Mouse (Mus musculus) hindbrain, embryonic 14.5 days (tissue): ENCODE data around the gene Oas3. TPM values are rescaled to one million over a fixed set of nuclear protein-coding genes. Genes with fewer than 3 reads are reported as not detected.

Source experiments
- ATAC-seq: fragments of 200-750 bp; cut with Nextera tagmentation; 2 replicates; pipeline ENCODE4 v1.8.0; 2017; ENCODE audit warnings: moderate number of reproducible peaks, mild to moderate bottlenecking, moderate TSS enrichment, moderate library complexity; ENCODE audit not compliant: low FRiP score
- DNase-seq: peaks from one replicate; pipeline ENCODE4 v3.0.0-alpha.2; 2015; ENCODE audit warnings: low spot score
- H3K27ac ChIP-seq: fragments of 300-500 bp; sonication (generic); 2 replicates; pipeline ENCODE4 v1.5.1; 2014; ENCODE audit warnings: mild to moderate bottlenecking, moderate library complexity
- H3K27me3 ChIP-seq: fragments of 300-500 bp; sonication (generic); 2 replicates; pipeline ENCODE4 v1.6.1; 2014; ENCODE audit warnings: mild to moderate bottlenecking, low read length, mixed read lengths; ENCODE audit not compliant: control insufficient read depth, insufficient read depth
- H3K36me3 ChIP-seq: fragments of 300-500 bp; sonication (generic); replicated peaks from 2 replicates; pipeline ENCODE4 v1.6.1; 2014; ENCODE audit not compliant: control insufficient read depth, insufficient read depth
- H3K4me1 ChIP-seq: fragments of 300-500 bp; sonication (generic); replicated peaks from 2 replicates; pipeline ENCODE4 v1.6.1; 2014; ENCODE audit warnings: antibody characterized with exemption, low read length, mixed read lengths; ENCODE audit not compliant: control insufficient read depth, insufficient read depth
- H3K4me2 ChIP-seq: fragments of 300-500 bp; sonication (generic); replicated peaks from 2 replicates; pipeline ENCODE4 v1.6.1; 2014; ENCODE audit warnings: mild to moderate bottlenecking, moderate library complexity
- H3K4me3 ChIP-seq: fragments of 300-500 bp; sonication (generic); replicated peaks from 2 replicates; pipeline ENCODE4 v1.5.1; 2014; ENCODE audit warnings: mild to moderate bottlenecking, low read length
- H3K9ac ChIP-seq: fragments of 300-500 bp; sonication (generic); 2 replicates; pipeline ENCODE4 v1.6.1; 2014
- H3K9me3 ChIP-seq: fragments of 300-500 bp; sonication (generic); 2 replicates; pipeline ENCODE4 v1.6.1; 2016; ENCODE audit warnings: low read length; ENCODE audit not compliant: control insufficient read depth
- WGBS: fragments of 180-500 bp; shearing (Covaris S2); extraction: QIAGEN DNeasy Blood & Tissue Kit; methylation state at CpG from one replicate; pipeline ENCODE4 v1.1.7; 2014; 5-methylcytosine and 5-hydroxymethylcytosine counted together
- polyA plus RNA-seq: library from polyadenylated mRNA; unstranded; fragments of >200 nt; fragmentation: Nextera tagmentation; extraction: Ambion mirVana; gene quantifications from 2 replicates; pipeline ENCODE4 v1.2.1, GENCODE M21; 2014

Oas3 gene
- polyA plus RNA-seq, 1 experiment from 2014 or later: 0.95 TPM

GRCm38 (mm10) chr5:120775287-120775985 lies 2.0 kb downstream of the Oas3 start:
- Histone ChIP-seq H3K9me3 (no peaks in the 10 kb centered on the region), H3K27ac (no peak overlapping the region), H3K4me2 (no peak overlapping the region), H3K9ac (no peak overlapping the region), H3K4me1 (no peaks in the 10 kb centered on the region), H3K4me3 (no peak overlapping the region), H3K27me3 (no peaks in the 10 kb centered on the region), H3K36me3 (no peaks in the 10 kb centered on the region)
- DNase-seq: no peak
- ATAC-seq: no peak
- WGBS: 88% methylated on average over 14 of the region's 14 CpGs

GRCm38 (mm10) chr5:120769396-120769795 lies 8.1 kb downstream of the Oas3 start:
- Histone ChIP-seq H3K9ac (no peak overlapping the region), H3K27me3 (no peaks in the 10 kb centered on the region), H3K9me3 (no peaks in the 10 kb centered on the region), H3K4me3 (no peak overlapping the region), H3K27ac (no peak overlapping the region), H3K36me3 (no peaks in the 10 kb centered on the region), H3K4me1 (no peaks in the 10 kb centered on the region), H3K4me2 (no peak overlapping the region)
- ATAC-seq: no peak
- DNase-seq: no peak
- 66% methylated on average over 3 of the region's 3 CpGs for WGBS

- 72% methylated on average over 8 of the region's 8 CpGs for WGBS
- DNase-seq (no peak), ATAC-seq (no peak)
Observed at GRCm38 (mm10) chr5:120765010-120765409, 12.5 kb downstream of the Oas3 start.

GRCm38 (mm10) chr5:120761901-120762300 lies 15.6 kb downstream of the Oas3 start:
- Histone ChIP-seq H3K4me3 (no peak overlapping the region), H3K27me3 (no peaks in the 10 kb centered on the region), H3K4me2 (peak overlapping the region; percentile 18; the same call in 1 of the 2 replicates), H3K36me3 (no peaks in the 10 kb centered on the region), H3K4me1 (no peaks in the 10 kb centered on the region), H3K9me3 (no peaks in the 10 kb centered on the region), H3K27ac (no peak overlapping the region), H3K9ac (no peak overlapping the region)
- DNase-seq: no peak
- whole genome bisulfite sequencing: 29% methylated on average over 6 of the region's 6 CpGs
- no peak for ATAC-seq

More at GRCm38 (mm10) chr5:120765010-120765409, 12.5 kb downstream of the Oas3 start:
- H3K27me3 ChIP-seq: no peaks in the 10 kb centered on the region
- H3K9me3 ChIP-seq: no peaks in the 10 kb centered on the region
- no peak overlapping the region for H3K4me2 ChIP-seq
- H3K4me3 ChIP-seq: no peak overlapping the region
- H3K36me3 ChIP-seq: no peaks in the 10 kb centered on the region
- H3K27ac ChIP-seq: no peak overlapping the region
- H3K4me1 ChIP-seq: no peaks in the 10 kb centered on the region
- H3K9ac ChIP-seq: no peak overlapping the region

- Histone ChIP-seq H3K9ac (no peak overlapping the region), H3K9me3 (no peaks in the 10 kb centered on the region), H3K27me3 (no peaks in the 10 kb centered on the region), H3K36me3 (no peaks in the 10 kb centered on the region), H3K4me1 (no peaks in the 10 kb centered on the region), H3K4me2 (no peak overlapping the region), H3K4me3 (no peak overlapping the region), H3K27ac (no peak overlapping the region)
- ATAC-seq (no peak), DNase-seq (no peak)
- 90% methylated on average over 4 of the region's 4 CpGs for WGBS
Observed at GRCm38 (mm10) chr5:120754215-120754614, 23.2 kb downstream of the Oas3 start.

GRCm38 (mm10) chr5:120752786-120753185 lies 24.7 kb downstream of the Oas3 start:
- 92% methylated on average over 3 of the region's 3 CpGs for WGBS
- ATAC-seq (no peak), DNase-seq (no peak)
- H3K4me2 ChIP-seq: no peak overlapping the region
- H3K4me3 ChIP-seq: no peak overlapping the region
- no peaks in the 10 kb centered on the region for H3K4me1 ChIP-seq
- H3K9ac ChIP-seq: no peak overlapping the region
- no peaks in the 10 kb centered on the region for H3K27me3 ChIP-seq
- H3K27ac ChIP-seq: no peak overlapping the region
- H3K9me3 ChIP-seq: no peaks in the 10 kb centered on the region
- H3K36me3 ChIP-seq: no peaks in the 10 kb centered on the region

GRCm38 (mm10) chr5:120751206-120751605 lies 26.3 kb downstream of the Oas3 start:
- no peak overlapping the region for H3K27ac ChIP-seq
- H3K36me3 ChIP-seq: no peaks in the 10 kb centered on the region
- DNase-seq (no peak), ATAC-seq (no peak)
- H3K9me3 ChIP-seq: no peaks in the 10 kb centered on the region
- WGBS: 73% methylated on average over 3 of the region's 3 CpGs
- no peaks in the 10 kb centered on the region for H3K4me1 ChIP-seq
- no peak overlapping the region for H3K9ac ChIP-seq
- no peaks in the 10 kb centered on the region for H3K27me3 ChIP-seq
- no peak overlapping the region for H3K4me2 ChIP-seq
- H3K4me3 ChIP-seq: no peak overlapping the region

- 76% methylated on average over 5 of the region's 5 CpGs for WGBS
Observed at GRCm38 (mm10) chr5:120749688-120750087, 27.8 kb downstream of the Oas3 start, which contains the start of gene Oas2. Oas2 (minus strand) TSS chr5:120749853.

GRCm38 (mm10) chr5:120746451-120746850 lies 31.0 kb downstream of the Oas3 start:
- no peaks in the 10 kb centered on the region for H3K27me3 ChIP-seq
- 10% methylated on average over 5 of the region's 5 CpGs for WGBS

More at GRCm38 (mm10) chr5:120749688-120750087, 27.8 kb downstream of the Oas3 start, which contains the start of gene Oas2:
- Histone ChIP-seq H3K4me1 (no peaks in the 10 kb centered on the region), H3K4me3 (no peak within 1 kb of the TSS), H3K9me3 (no peaks in the 10 kb centered on the region), H3K9ac (no peak within 1 kb of the TSS), H3K4me2 (no peak within 1 kb of the TSS), H3K36me3 (no peaks in the 10 kb centered on the region), H3K27me3 (no peaks in the 10 kb centered on the region), H3K27ac (no peak within 1 kb of the TSS)
- ATAC-seq (no peak), DNase-seq (no peak)

More at GRCm38 (mm10) chr5:120746451-120746850, 31.0 kb downstream of the Oas3 start:
- Histone ChIP-seq H3K27ac (no peak overlapping the region), H3K4me3 (no peak overlapping the region), H3K4me1 (no peaks in the 10 kb centered on the region), H3K9me3 (no peaks in the 10 kb centered on the region), H3K36me3 (no peaks in the 10 kb centered on the region), H3K4me2 (no peak overlapping the region), H3K9ac (no peak overlapping the region)
- no peak for ATAC-seq
- DNase-seq: peak; percentile 88
